Mouse (Mus musculus): ENCODE data around the gene Igfbp6.

DNA sequence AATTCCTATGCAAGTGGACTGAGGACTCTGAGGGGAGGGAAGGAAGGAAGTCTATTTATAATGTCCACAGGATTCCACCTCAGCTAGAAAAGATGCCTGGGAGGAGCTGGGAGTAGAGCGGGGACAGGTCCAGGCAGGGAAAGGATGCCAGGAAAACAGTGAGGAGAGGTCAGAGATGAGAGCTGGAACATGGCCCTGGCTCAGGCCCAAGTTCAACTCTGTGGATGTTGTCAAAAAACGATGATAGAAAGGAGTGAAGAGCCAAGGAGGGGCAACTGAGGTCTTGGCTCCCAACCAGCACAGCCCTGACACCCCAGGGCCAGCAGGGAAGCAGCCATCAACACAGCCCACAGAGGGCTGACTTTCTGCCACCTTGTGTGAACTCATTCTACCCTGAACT is 17.9 kb upstream of the Igfbp6 start:
- TF ChIP-seq GATA1 (IDR thresholded peaks at IDR 0.05; ENCODE audit: borderline replicate concordance, low read length) (no peak), FLI1 (IDR thresholded peaks at IDR 0.05; ENCODE audit: low read length) (no peak)

Measured in megakaryocyte, embryonic 14.5 days (primary cell).